Mouse (Mus musculus) MN1 (cell line): ENCODE measurements at regions not wholly inside any gene's neighbourhood (a gene's known extent, or its start where the extent isn't known, plus 50 kb on each side); places are given as distances from the start of the nearest gene placed in this dataset.

Experiments used
- DNase-seq: peaks from one replicate; pipeline ENCODE4 v3.0.0-alpha.2; 2016; ENCODE audit warnings: low spot score

DNA sequence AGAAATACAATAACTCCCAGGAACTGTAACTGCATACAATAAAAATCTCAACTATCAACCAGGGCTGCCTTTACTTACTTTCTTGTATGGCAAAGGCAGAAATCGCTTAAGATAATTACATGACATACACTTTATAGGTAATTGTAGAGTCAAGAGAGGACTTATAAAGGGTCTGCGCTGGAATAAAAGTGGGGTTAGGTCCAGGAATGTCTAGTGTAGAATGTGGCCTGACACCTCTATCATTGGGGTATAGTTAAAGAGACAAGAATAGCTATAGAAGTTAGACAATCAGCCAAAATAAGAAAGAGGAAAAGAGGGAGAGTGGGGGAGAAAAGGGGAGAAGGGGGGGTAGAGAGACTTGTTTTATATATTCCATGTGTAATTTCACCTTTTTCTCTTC, 144.8 kb upstream of the Gimd1 start:
- DNase-seq = no peak

DNA sequence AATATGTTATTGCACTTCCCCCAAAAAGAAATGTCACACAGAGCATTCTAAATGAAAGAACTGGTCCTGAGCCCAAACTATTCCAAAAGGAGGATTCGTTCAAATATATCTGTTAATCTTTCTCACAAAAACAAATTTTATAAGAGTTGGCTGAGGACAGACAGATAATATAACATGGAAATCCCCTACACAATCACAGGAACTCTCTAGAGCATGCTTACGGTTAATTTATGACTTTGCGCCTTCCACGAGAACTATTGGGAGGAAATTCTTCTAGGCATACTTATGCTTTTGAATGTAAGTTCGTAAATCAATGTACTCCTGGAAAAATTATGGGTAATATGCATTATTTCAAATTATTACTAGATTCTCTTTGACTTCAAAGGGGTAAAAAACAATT, 144.1 kb upstream of the Gimd1 start:
- no peak for DNase-seq

DNA sequence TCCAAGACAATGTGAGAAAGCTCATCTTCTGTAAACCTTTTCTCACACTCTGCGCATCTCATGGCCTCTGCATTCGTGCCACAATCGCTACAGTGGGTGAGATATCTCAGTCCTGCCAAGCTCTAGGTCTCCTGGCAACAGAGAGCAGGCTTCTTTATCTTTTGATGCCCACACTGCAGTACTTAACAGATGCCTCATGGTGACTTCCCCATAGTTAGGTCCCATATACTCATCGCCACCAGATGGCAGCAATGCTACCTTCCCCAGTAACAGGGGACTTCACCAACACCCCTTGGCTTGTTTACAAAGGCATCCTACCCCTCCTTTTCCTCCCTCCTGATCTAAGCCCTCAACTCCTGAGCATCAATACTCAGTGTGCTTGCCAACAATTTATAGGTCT, 123.5 kb upstream of the Gimd1 start:
- peak; percentile 55 for DNase-seq

DNA sequence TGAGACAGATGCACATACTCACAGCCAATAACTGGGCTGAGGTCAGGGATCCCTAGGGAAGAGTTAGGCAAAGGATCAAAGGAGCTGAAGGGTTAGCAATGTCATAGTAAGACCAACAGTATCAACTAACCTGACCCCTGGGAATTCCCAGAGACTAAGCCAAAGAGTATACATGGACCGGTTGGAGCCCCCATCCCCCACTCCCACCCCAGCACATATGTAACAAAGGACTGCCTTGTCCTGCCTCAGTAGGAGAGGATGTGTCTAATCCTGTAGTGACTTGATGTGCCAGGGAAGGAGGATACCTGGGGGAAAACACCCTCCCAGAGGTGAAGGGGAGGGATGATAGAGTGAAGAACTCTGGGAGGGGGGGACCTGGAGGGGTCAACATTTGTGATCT, 119.4 kb upstream of the Gimd1 start:
- no peak for DNase-seq

DNA sequence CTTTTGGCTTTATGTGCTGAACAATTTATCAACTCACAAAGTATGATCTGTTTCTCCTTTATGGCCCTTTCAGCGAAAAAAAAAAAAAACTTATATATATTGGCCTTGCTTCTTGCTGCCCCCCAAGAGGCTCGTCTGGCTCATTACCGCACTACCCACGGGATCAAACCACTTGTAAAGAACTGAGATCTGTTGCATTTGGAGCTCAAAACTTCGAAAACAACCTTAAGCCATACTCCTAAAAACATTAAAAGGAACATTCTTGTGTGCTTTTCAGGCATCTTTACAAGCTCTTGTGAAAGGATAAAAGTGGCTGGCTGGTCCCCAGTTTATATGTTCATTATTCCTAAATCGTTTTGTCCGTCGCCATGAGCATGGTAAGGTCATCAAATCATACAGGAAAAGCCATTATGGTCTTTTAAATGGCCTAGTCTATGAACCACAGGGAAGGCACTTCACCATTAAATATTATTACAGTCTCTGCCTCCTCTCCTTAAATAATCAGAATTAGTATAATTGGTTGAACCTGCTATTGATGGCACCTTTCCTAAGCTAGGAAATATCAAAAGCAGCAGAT, 117.0 kb upstream of the Gimd1 start:
- DNase-seq = no peak

DNA sequence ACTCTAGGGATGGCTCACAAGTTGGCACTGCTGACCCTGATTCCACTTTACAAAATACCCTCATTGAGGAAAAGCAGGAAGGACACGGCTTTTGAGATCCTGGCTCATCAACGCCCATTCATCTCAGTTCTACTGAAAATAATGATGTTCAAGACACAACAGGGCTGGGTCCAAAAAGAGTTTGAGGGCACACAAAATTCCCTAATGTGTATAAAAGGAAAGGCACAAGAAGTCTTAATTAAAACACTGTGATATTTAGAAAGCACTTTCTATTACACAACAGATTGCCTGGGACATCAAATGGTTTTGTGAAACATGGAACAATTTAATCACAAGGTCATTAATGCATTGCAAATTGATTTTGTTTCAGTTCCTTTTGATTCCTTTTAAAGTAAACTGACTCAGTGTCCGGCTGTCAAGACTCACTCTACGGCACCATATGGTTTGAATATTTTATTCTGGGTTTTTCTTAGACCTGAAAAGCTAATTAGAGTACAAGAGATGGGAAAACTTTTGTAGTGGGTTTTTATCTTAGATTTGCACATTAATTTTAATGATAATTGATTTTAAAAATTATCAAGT, 96.2 kb upstream of the Gimd1 start:
- DNase-seq = no peak

- no peak for DNase-seq
Observed at GRCm38 (mm10) chr3:132539780-132540658, 89.6 kb upstream of the Gimd1 start.

DNA sequence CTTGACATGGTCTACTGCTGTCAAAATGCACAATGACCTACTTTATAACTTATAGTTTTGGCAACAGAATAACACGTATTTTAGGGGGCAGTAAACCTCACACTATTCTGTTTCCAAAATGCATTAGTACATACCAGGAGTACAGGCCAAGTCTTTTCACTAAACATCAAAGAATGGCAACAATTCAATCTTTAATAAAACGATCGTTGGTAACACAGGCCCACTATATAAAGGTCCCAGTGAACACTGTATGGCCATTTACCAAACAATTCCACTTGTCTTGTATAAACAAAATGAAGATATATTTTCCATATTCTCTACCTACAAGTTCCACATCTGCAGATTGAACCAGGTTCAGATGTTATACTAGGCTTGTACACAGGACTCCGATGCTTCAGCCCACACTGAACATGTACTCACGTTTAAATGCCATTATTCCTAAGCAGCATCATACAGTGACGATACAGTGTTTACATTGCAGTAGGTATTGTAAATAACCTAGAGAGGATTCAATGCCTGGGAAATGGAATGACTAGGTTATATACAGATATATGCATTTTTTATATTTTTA, 78.3 kb upstream of the Gimd1 start:
- DNase-seq = no peak

GRCm38 (mm10) chr3:132565755-132566154, 63.9 kb upstream of the Gimd1 start:
- no peak for DNase-seq

GRCm38 (mm10) chr3:132566301-132566700, 63.3 kb upstream of the Gimd1 start:
- no peak for DNase-seq
